Mouse (Mus musculus) naive thymus-derived CD4-positive, alpha-beta T cell, adult 2 months (primary cell): ENCODE measurements at regions not wholly inside any gene's neighbourhood (a gene's known extent, or its start where the extent isn't known, plus 50 kb on each side); places are given as distances from the start of the nearest gene placed in this dataset.
"Not testable (repeated sequence)": the region's sequence is repeated elsewhere in the genome, so short reads cannot be mapped to it uniquely, and the experiment has no call there.

Experiments
- DNase-seq: peaks from one replicate; pipeline ENCODE4 v3.0.0-alpha.2; 2011; ENCODE audit warnings: low read depth

DNA sequence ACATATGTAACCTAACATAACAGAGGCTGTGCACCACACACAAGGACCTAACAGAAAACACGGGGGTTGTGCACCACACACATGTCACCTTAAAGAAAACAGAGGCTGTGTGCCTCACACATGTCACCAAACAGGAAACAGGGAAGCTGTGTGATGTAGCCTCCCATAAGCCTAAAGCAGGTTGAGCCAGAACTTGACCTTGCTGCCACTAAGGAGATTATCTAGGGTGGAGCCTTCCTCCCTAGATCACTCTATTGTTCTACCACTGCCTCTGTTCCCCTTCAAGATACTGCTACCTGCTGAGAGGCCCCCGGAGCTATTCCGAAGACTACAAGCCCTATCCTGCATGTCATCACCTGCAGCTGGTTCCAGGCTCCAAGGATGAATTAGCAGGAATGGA is 100.1 kb upstream of the Thrb start:
- DNase-seq: not testable (repeated sequence)

DNA sequence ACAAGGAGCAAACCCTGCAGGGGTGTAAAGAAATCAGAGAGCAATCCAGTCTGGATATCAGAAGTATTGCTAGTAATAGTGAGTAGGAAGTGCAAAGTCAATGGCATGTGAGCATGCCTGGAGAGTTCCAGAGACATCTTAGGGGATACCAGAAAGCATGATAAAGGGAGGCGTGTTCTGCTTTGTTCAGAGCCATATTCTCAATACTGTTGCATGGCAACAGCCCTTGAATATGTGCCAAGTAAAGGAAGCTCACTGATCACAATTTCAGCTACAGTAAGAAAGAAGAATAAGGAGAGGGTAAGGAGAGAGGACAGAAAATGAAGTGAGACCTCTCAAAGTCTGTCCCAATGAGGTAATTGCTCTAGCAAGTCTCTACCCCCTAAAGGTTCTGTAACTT is 92.1 kb upstream of the Thrb start:
- DNase-seq: no peak

DNA sequence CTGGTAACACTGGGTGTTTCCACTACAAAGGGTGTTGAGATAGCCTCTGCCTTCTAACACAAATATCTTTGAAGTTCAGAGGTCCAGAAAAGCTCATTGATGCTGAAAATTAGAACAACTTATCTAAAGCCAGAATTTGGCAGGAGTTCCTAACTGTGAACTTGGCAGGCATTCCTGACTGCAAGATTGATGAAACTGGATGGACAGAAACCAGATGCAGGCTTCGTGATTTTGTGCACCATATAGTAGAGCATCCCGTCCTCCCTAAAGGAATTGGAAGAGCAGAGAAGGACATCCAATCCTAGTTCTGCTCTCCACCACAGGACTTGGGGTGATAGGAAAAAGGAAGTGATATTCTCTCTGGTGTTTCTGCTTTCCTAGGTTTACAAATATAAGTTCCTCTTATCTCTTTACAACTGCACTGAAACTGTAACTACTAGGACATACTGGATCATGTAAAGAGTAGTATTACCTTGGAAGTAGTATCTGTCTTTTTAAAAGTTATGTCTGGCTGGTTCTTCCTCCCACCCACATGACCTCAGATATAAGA is 90.9 kb upstream of the Thrb start:
- no peak for DNase-seq

DNA sequence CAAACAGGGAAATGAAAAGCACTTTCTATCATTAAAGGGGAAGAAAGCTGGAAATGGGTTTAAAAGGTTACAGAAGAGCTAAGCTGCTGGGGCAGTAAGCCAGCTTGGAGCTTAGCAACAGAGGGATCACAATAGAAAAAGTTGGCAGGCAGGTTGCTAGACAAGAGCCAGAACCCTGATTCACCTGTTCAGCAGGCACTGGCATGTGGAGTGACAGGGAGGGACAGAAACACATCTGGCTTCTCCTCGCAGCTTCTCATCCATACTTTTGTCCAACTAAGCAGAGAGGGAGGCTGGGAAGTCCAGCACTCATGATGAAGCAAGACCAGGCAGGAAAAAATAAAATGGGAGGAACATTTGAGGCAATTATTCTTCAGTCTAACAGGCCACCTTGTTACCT is 81.3 kb upstream of the Thrb start:
- DNase-seq: no peak

DNA sequence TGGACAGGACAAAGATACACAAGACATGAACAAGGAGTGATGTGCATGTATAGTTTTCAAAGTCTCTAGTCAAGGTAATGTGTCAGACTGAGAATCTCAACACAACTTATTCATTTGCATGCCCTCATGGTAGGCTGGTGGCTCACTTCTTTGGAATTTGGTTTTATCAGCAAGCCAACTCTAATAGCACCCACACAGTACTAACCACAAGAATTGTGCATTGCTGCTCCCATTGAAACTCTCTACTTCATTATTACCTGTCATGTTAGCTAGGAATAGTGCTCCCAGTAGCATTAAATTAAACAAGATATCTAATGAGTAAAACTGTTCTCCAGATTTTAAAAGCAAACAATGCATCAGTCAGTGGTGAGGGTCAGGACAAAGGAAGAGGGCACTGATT is 70.5 kb upstream of the Thrb start:
- no peak for DNase-seq

DNA sequence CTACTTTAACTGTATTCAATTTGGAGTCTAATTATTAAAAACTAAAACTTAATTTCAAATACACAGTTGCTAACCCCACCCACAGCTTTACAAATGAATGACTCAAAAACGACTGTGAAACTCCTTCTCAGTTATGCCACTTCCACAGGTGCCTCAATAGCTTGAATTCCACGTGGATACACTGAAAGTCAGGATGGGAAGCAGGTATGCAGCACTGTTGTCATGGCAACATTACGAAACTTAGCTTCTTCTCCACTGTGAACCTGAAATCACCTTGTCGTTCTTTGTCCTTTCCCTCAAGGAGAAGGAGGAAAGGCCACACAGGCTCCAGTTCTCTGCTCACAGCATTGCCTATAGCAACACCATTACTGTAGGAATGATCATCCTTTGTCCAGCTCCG is 60.5 kb upstream of the Thrb start:
- DNase-seq: no peak

DNA sequence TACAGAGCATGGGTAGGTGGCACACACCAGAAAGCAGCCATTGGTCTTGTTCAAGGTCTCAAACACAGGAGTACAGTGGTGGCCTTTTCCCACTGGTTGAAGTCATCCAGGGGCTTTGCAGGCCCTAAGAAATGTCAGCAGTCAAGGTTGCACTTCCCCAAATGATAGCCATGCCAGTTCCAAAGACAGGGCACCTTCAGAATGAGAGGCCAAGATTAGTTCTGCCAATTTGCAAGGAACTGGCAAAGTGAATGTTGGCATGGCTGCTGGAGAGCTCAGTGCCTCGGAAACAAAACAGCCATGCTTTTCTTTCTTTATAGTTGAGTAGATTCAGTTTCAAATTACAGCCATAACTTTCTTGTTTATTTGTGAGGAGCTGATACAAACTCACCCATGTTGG is 57.7 kb upstream of the Thrb start:
- no peak for DNase-seq

DNA sequence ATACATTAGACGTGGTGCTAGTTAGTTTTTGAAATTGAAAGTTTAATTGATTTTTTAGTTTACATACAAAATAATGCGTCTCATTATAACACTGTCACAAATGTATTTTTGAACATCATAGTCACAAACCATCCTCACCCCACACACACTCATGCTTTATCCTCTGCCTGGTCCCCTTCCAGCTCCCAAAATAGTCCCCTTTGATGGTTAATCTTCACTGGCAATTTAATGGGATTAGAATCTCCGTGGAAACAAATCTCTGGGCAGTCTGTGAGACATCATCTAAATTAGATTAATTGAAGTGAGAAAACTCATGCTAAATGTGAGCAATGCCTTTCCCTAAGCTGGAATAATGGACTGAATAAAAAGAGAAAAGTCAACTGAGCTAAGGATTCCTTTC is 54.0 kb upstream of the Thrb start:
- DNase-seq: no peak

DNA sequence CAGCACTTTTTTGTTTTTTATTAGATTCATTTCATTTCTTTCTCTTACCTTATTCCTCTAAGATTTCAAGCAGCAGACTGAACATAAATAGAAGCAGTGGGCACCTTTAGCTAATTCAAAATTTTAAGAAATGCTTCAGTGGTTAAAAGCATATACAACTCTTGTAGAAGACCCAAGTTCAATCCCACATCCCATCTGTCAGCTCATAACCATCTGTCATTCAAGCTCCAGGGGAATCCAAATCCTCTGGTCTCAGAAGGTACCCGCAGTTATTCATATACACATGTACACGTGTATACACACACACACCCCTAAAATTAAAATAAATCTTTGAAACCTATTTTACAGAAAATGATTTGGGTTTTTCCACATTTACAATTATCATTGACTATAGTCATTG is 52.9 kb upstream of the Thrb start:
- no peak for DNase-seq
